Mouse (Mus musculus) CH12.LX (cell line): ENCODE results near the gene Cnpy3. TPM values are rescaled to one million over a fixed set of nuclear protein-coding genes. Genes with fewer than 3 reads are reported as not detected.
"Not testable (repeated sequence)": the region's sequence is repeated elsewhere in the genome, so short reads cannot be mapped to it uniquely, and the experiment has no call there.

Source experiments
- DNase-seq: peaks from one replicate; pipeline ENCODE4 v3.0.0-alpha.2; 2013; ENCODE audit errors: extremely low read depth
- H3K27ac ChIP-seq: 2 replicates; pipeline ENCODE4 v1.5.1; 2012; ENCODE audit warnings: low read depth, mild to moderate bottlenecking, control low read depth, moderate library complexity; ENCODE audit not compliant: insufficient read depth
- H3K27me3 ChIP-seq: replicated peaks from 2 replicates; pipeline ENCODE3; 2012; ENCODE audit warnings: inconsistent platforms
- H3K36me3 ChIP-seq, 2 experiments: replicated peaks in 1 of 2; 2 replicates each; pipeline versions ENCODE3 to v1.6.1; 2012; ENCODE audit warnings: inconsistent platforms in 1 of 2, low read length in 1 of 2, mild to moderate bottlenecking in 1 of 2, mixed read lengths in 1 of 2, moderate library complexity in 1 of 2; ENCODE audit not compliant: control insufficient read depth in 1 of 2, insufficient read depth in 1 of 2
- H3K4me1 ChIP-seq, 2 experiments: 2 replicates each; pipeline ENCODE4 v1.6.1; 2012; ENCODE audit warnings: inconsistent platforms in 1 of 2, moderate library complexity in 1 of 2; ENCODE audit not compliant: insufficient read depth in 2 of 2, control insufficient read depth in 1 of 2
- H3K4me2 ChIP-seq: 2 replicates; pipeline ENCODE4 v1.6.1; 2012; ENCODE audit warnings: low read depth, mild to moderate bottlenecking, control low read depth; ENCODE audit not compliant: poor library complexity, insufficient read depth, severe bottlenecking
- H3K4me3 ChIP-seq, 3 experiments: fragments of 150-350 bp in 1 of 3; sonication (generic) in 1 of 3; replicated peaks in 1 of 3; 2 replicates each; pipeline versions ENCODE3 to v1.5.1; 2011 to 2012; ENCODE audit warnings: low read depth in 2 of 3, low read length in 2 of 3, mild to moderate bottlenecking in 2 of 3, moderate library complexity in 2 of 3, control low read depth in 1 of 3, improper control_type of control experiment in 1 of 3, inconsistent platforms in 1 of 3, mixed read lengths in 1 of 3; ENCODE audit not compliant: poor library complexity in 1 of 3
- H3K79me2 ChIP-seq: replicated peaks from 2 replicates; pipeline ENCODE4 v1.6.1; 2012; ENCODE audit warnings: mild to moderate bottlenecking, moderate library complexity; ENCODE audit not compliant: control insufficient read depth, poor library complexity, insufficient read depth, severe bottlenecking; ENCODE audit errors: extremely low read depth
- H3K9ac ChIP-seq: 2 replicates; pipeline ENCODE4 v1.6.1; 2012; ENCODE audit warnings: low read depth, mild to moderate bottlenecking, control low read depth, moderate library complexity; ENCODE audit not compliant: insufficient read depth
- H3K9me3 ChIP-seq: replicated peaks from 2 replicates; pipeline ENCODE3; 2012; ENCODE audit warnings: low read length, inconsistent platforms, mixed read lengths
- BHLHE40 ChIP-seq: IDR thresholded peaks from 2 replicates; pipeline ENCODE4 v1.6.1; 2011; ENCODE audit warnings: mild to moderate bottlenecking, low read depth, low read length, improper control_type of control experiment
- CHD1 ChIP-seq: IDR thresholded peaks from 2 replicates; pipeline ENCODE4 v1.6.1; 2012; ENCODE audit warnings: low read depth, low read length, improper control_type of control experiment, inconsistent platforms
- CHD2 ChIP-seq: IDR thresholded peaks from 2 replicates; pipeline ENCODE4 v1.6.1; 2011; ENCODE audit warnings: low read length, improper control_type of control experiment
- CTCF ChIP-seq, 2 experiments: IDR thresholded peaks in 1 of 2; conservative IDR thresholded peaks in 1 of 2; 2 replicates each; pipeline ENCODE4 v1.5.1; 2011 to 2012; ENCODE audit warnings: low read depth in 2 of 2, low read length in 2 of 2, improper control_type of control experiment in 1 of 2, inconsistent platforms in 1 of 2, mild to moderate bottlenecking in 1 of 2, moderate library complexity in 1 of 2
- ELF1 ChIP-seq: IDR thresholded peaks from 2 replicates; pipeline ENCODE4 v1.6.1; 2014; ENCODE audit warnings: low read depth, mild to moderate bottlenecking, inconsistent platforms, low read length, improper control_type of control experiment
- EP300 ChIP-seq: IDR thresholded peaks from 2 replicates; pipeline ENCODE4 v1.6.1; 2011; ENCODE audit warnings: low read length, improper control_type of control experiment
- HCFC1 ChIP-seq: IDR thresholded peaks from 2 replicates; pipeline ENCODE4 v1.6.1; 2012; ENCODE audit warnings: low read depth, mild to moderate bottlenecking, inconsistent platforms, low read length, improper control_type of control experiment
- MAFK ChIP-seq: IDR thresholded peaks from 2 replicates; pipeline ENCODE4 v1.6.1; 2011; ENCODE audit warnings: low read length, improper control_type of control experiment; ENCODE audit not compliant: insufficient replicate concordance
- MAX ChIP-seq: IDR thresholded peaks from 2 replicates; pipeline ENCODE4 v1.6.1; 2011; ENCODE audit warnings: low read length, improper control_type of control experiment
- NRF1 ChIP-seq: IDR thresholded peaks from 2 replicates; pipeline ENCODE4 v1.6.1; 2014; ENCODE audit warnings: low read depth, mild to moderate bottlenecking, inconsistent platforms, low read length, improper control_type of control experiment, moderate library complexity
- RAD21 ChIP-seq: IDR thresholded peaks from 2 replicates; pipeline ENCODE4 v1.6.1; 2011; ENCODE audit warnings: low read depth, mild to moderate bottlenecking, low read length, improper control_type of control experiment, moderate library complexity
- SIN3A ChIP-seq: IDR thresholded peaks from 2 replicates; pipeline ENCODE4 v1.6.1; 2012; ENCODE audit warnings: low read length, improper control_type of control experiment, inconsistent platforms
- SMC3 ChIP-seq: IDR thresholded peaks from 2 replicates; pipeline ENCODE4 v1.6.1; 2011; ENCODE audit warnings: low read depth, low read length, improper control_type of control experiment
- TCF12 ChIP-seq: IDR thresholded peaks from 2 replicates; pipeline ENCODE4 v1.6.1; 2014; ENCODE audit warnings: low read depth, mild to moderate bottlenecking, inconsistent platforms, low read length, improper control_type of control experiment
- ZC3H11A ChIP-seq: IDR thresholded peaks from 2 replicates; pipeline ENCODE4 v1.6.1; 2012; ENCODE audit warnings: low read depth, mild to moderate bottlenecking, inconsistent platforms, low read length, improper control_type of control experiment
- dilution Hi-C: fragments of 300-500 bp; cut with MboI; formaldehyde crosslinking; loops from 2 replicates; pipeline ENCODE4 v1.14.3; 2020; ENCODE audit warnings: low sequenced_read_pairs; ENCODE audit not compliant: extremely low pct_unique_long_range_greater_than_20kb, extremely low pct_ligation_motif_present
- in situ Hi-C: fragments of 300-500 bp; cut with MboI; formaldehyde crosslinking; loops from 3 replicates; pipeline ENCODE4 v1.14.3; 2019; ENCODE audit warnings: low sequenced_read_pairs, low pct_ligation_motif_present, low pct_unique_long_range_greater_than_20kb, mixed read lengths
- polyA plus RNA-seq: library from polyadenylated mRNA; unstranded; fragments of >175 nt; gene quantifications from 2 replicates; pipeline ENCODE4 v1.2.1, GENCODE M21; 2012; ENCODE audit warnings: low read depth; ENCODE audit not compliant: insufficient read length
- total RNA-seq, 2 experiments: library from RNA; depleted of rRNA; stranded (reverse); fragments of 300-350 nt in 1 of 2; fragments of >200 nt in 1 of 2; gene quantifications; 2 replicates each; pipeline ENCODE4 v1.2.3; 2012 to 2014

Cnpy3 gene
- total and polyA plus RNA-seq, 3 experiments: 78.6 to 102 (median 94.8) TPM

DNA sequence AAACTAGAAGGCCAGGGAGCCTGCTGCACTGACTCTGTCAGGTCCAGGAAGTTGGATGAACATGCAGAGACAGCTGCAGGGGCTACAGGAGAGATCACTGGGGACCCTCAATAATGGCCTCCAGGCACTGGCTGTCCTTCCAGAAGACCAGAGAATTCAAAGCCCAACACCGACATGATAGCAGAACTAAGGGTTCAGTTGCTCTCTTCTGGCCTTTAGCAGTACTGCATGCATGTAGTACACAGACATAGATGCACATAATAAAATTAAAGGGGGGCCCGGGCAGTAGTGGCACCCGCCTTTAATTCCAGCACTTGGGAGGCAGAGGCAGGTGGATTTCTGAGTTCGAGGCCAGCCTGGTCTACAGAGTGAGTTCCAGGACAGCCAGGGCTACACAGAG is 19.0 kb upstream of the Cnpy3 start:
- dilution Hi-C loops: no loop called here
- Histone ChIP-seq H3K79me2 (no peaks in the 10 kb centered on the region; the same call in 1 of the 2 replicates), H3K4me3 (no peak overlapping the region), H3K9ac (no peak overlapping the region), H3K4me1 (peaks cover 8 to 28% of the 10 kb centered on the region in 2 experiments), H3K27ac (no peak overlapping the region), H3K9me3 (no peaks in the 10 kb centered on the region), H3K36me3 (peaks cover 14 to 21% of the 10 kb centered on the region in 2 experiments), H3K27me3 (no peaks in the 10 kb centered on the region), H3K4me2 (no peak overlapping the region)
- TF ChIP-seq RAD21 (peak; percentile 69), SMC3 (peak; percentile 77), CTCF (conservative IDR thresholded peaks at IDR 0.05 in 1 of 2, IDR thresholded peaks at IDR 0.05 in 1 of 2; ENCODE audit: low read depth in 2 of 2, low read length in 2 of 2) (peak; percentile 15 to 71; a peak in 2 of 4 replicates), BHLHE40 (peak; percentile 13; the same call in 1 of the 2 replicates), ZC3H11A (no peak), ELF1 (no peak)
- in situ Hi-C loops: loop anchor here (5.0 kb wide), 2 partner anchors 34 to 119 kb away; partner anchors contain the start of gene Cul7
- no peak for DNase-seq

DNA sequence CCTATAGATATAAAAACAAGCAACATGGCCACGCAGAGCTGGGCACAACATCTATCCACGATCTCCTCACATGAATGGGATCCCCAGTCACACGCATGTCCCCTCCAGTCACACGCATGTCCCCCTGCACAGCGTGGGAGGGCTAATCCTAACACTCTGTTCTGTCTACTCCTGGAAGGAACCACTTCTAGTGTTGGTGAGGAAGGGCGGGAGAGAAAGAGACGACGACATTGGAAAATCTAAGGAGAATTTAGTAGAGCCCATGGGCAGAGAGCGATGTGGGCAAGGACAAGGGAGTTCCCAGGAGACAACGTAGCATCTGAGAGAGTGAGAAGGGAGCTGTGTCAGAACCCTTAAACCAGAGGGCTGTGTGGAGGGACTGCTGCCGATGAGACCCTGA is 18.5 kb upstream of the Cnpy3 start:
- H3K79me2 ChIP-seq: no peaks in the 10 kb centered on the region; the same call in 1 of the 2 replicates
- in situ Hi-C loops (loop anchor here (5.0 kb wide), 2 partner anchors 33 to 118 kb away; partner anchors contain the start of gene Cul7), dilution Hi-C loops (no loop called here)
- H3K27me3 ChIP-seq: no peaks in the 10 kb centered on the region
- H3K9me3 ChIP-seq: no peaks in the 10 kb centered on the region
- H3K36me3 ChIP-seq: peaks cover 9 to 16% of the 10 kb centered on the region in 2 experiments
- no peak overlapping the region for H3K9ac ChIP-seq
- H3K27ac ChIP-seq: no peak overlapping the region
- H3K4me1 ChIP-seq: peaks cover 8 to 28% of the 10 kb centered on the region in 2 experiments
- DNase-seq: no peak
- no peak overlapping the region for H3K4me3 ChIP-seq
- no peak for TF ChIP-seq SIN3A
- no peak overlapping the region for H3K4me2 ChIP-seq

DNA sequence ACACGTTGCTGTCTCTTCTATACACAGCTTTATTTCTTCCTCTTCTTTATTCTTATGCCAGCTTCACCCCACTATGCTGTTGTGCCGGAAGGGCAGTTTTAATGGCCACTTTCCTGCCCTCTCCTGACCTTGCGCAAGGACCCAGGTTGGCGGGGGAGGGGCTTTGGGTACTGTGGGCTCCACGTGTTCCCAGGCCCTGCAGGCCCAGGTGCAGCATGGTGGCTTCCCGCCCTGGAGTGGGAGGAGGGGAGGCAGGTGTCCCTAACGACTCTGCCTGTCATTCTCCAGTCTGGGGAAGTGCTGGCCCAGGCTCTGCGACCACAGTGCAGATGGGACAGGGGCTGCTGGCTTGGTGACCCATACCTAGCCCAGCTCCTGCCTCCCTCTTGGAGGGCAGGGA is 15.9 kb upstream of the Cnpy3 start:
- in situ Hi-C loops: no loop called here
- Histone ChIP-seq H3K4me1 (peaks cover 13 to 31% of the 10 kb centered on the region in 2 experiments), H3K9me3 (no peaks in the 10 kb centered on the region), H3K27ac (no peak overlapping the region), H3K27me3 (no peaks in the 10 kb centered on the region), H3K9ac (no peak overlapping the region), H3K36me3 (no peaks in the 10 kb centered on the region), H3K4me3 (no peak overlapping the region), H3K79me2 (no peaks in the 10 kb centered on the region), H3K4me2 (no peak overlapping the region)
- no peak for DNase-seq
- dilution Hi-C loops: no loop called here
- no peak for TF ChIP-seq CHD1
- TF ChIP-seq MAFK: no peak
- TF ChIP-seq HCFC1: no peak
- no peak for TF ChIP-seq ELF1
- peak; percentile 52; the same call in 1 of the 2 replicates for TF ChIP-seq TCF12
- TF ChIP-seq NRF1: no peak
- TF ChIP-seq EP300: no peak
- peak; percentile 24; the same call in 1 of the 2 replicates for TF ChIP-seq CHD2
- peak; percentile 66; the same call in 1 of the 2 replicates for TF ChIP-seq MAX

DNA sequence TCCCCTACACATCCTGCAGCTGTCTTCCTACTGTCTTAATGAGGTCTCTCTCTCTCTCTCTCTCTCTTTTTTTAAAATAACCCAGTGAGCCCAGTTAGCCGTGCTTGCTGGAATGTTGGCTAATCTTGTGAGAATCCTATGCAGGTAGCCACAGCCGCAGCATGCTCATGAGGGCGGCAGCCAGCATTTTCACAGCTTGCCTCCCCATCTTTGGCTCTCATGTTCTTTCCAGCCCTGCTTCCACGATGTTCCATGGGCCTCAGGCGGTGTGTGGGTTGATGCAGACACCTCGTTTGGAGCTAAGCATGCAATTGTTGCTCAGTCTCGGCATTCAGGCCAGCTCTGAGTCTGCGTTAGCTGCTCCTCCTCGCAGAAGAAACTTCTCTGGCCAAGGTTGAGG is 12.9 kb upstream of the Cnpy3 start:
- H3K9me3 ChIP-seq, H3K9ac ChIP-seq, H3K79me2 ChIP-seq, in situ Hi-C loops, dilution Hi-C loops, H3K27ac ChIP-seq, DNase-seq, H3K36me3 ChIP-seq, H3K27me3 ChIP-seq, H3K4me2 ChIP-seq, H3K4me3 ChIP-seq: not testable (repeated sequence)
- peaks cover 10 to 25% of the 10 kb centered on the region in 2 experiments for H3K4me1 ChIP-seq
